11 mouse cellular contexts compared by ENCODE assay signal in the genomic region with DNA sequence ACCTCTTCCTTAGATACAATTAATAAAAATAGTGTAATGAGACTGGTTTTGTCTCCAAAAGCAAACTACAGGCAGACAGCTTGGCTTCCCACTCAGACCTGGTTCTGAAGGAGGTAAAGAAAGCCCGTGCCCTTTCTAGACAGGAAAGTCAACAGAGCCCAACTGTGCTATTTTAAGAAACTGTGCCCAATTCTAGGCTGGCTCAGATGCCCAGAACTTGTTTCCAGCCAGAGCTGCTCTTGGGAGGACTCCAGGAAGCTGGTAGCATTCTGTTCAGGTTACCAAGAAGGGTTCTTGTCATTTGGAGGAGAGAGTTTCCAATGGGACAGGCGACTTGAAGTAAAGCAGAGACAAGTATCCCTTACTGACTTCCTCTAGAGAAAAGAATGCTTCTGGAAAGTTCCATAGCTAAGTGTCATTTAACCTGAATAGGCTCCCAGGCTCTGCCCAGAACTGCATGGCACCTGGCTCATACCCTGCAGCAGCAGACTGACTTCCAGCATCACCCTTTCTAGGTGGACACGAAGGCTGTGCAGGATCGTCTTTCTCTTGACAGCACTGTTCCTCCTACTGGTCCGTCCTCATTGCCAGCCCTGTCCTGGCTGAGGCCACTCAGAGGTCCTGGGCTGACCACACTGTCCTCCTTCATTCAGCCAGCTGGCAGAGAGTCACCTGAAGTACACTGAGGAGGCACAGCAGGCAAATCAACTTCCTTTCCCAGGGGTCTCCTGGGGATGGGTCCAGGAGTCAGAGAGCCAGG.
DNase-seq lines count a peak whose midpoint lies in the region; TF ChIP-seq lines count a peak whose summit lies in the region.
"Had no signal": no experiment of that assay in that cellular context is flagged by ENCODE, and none has a peak within 500 bp of the region (broad histone marks: within the 10 kb centered on the region; RNA-seq: fewer than 3 reads in every experiment).

No protein-coding gene starts in this region.

- 86% methylated on average over 5 of the region's 5 CpGs for WGBS in hindbrain, embryonic 10.5 days

- H3K4me1 ChIP-seq in hindbrain, embryonic 10.5 days (replicated peaks): peaks cover 17% of the 10 kb centered on the region
- H3K4me1 ChIP-seq: kidney, embryonic 15.5 days; stomach, embryonic 15.5 days had no signal

- H3K27ac ChIP-seq in gastrocnemius, adult 2 months: peak overlapping the region; percentile 92
- no peak overlapping the region for H3K27ac ChIP-seq in hindbrain, embryonic 10.5 days
- H3K27ac ChIP-seq: kidney, embryonic 15.5 days; liver, embryonic 14.5 days; stomach, embryonic 15.5 days had no signal

- no peak for TF ChIP-seq CTCF in gastrocnemius, adult 2 months (IDR thresholded peaks at IDR 0.05)

- intact Hi-C loops in gastrocnemius, adult 2 months (cut with DNase I): no loop called here

- no peaks in the 10 kb centered on the region for H3K9me3 ChIP-seq in hindbrain, embryonic 10.5 days
- H3K9me3 ChIP-seq: kidney, embryonic 15.5 days; stomach, embryonic 15.5 days had no signal

- DNase-seq in kidney, adult 9 months: peak; percentile 9
- DNase-seq in kidney, postnatal 36 days: no peak
- DNase-seq in right cerebral cortex, postnatal 10 days (ENCODE audit: low spot score in 2 of 2): peak; percentile 72 to 73
- DNase-seq in right cerebral cortex, postnatal 14 days: no peak
- peak; percentile 82 for DNase-seq in gastrocnemius, adult 2 months
- peak; percentile 58 for DNase-seq in telencephalon, adult 2 months (ENCODE audit: low read depth, low spot score)
- DNase-seq in urinary bladder, postnatal 25 days (ENCODE audit: low spot score): no peak
- DNase-seq in hindbrain, embryonic 10.5 days (ENCODE audit: low spot score): no peak

- peaks cover 63% of the 10 kb centered on the region for H3K36me3 ChIP-seq in hindbrain, embryonic 10.5 days
- H3K36me3 ChIP-seq: kidney, embryonic 15.5 days; stomach, embryonic 15.5 days had no signal

- H3K27me3 ChIP-seq in hindbrain, embryonic 10.5 days (ENCODE audit: insufficient read depth, poor library complexity, severe bottlenecking): no peaks in the 10 kb centered on the region; the same call in 1 of the 2 replicates
- H3K27me3 ChIP-seq: kidney, embryonic 15.5 days; stomach, embryonic 15.5 days had no signal

- peak overlapping the region; percentile 35 for H3K4me3 ChIP-seq in gastrocnemius, adult 2 months
- no peak overlapping the region for H3K4me3 ChIP-seq in hindbrain, embryonic 10.5 days
- H3K4me3 ChIP-seq: kidney, embryonic 15.5 days; stomach, embryonic 15.5 days had no signal

Comparison
In these comparisons a context has a peak if more than half of its experiments do, and no peak if none do; other contexts are left out.
1. DNase-seq: peak in kidney, adult 9 months (single experiment), right cerebral cortex, postnatal 10 days (2 of 2), gastrocnemius, adult 2 months (single experiment) and telencephalon, adult 2 months (single experiment); none in kidney, postnatal 36 days (0 of 2), right cerebral cortex, postnatal 14 days (single experiment), urinary bladder, postnatal 25 days (single experiment) and hindbrain, embryonic 10.5 days (single experiment).